Mouse (Mus musculus) forebrain, embryonic 16.5 days (tissue): Measurements from ENCODE around the gene Wwox. TPM values are rescaled to one million over a fixed set of nuclear protein-coding genes. Genes with fewer than 3 reads are reported as not detected.

ENCODE experiments used
- ATAC-seq: fragments of 200-750 bp; cut with Nextera tagmentation; 2 replicates; pipeline ENCODE4 v1.8.0; 2017; ENCODE audit warnings: mild to moderate bottlenecking, moderate library complexity
- H3K27ac ChIP-seq: fragments of 300-500 bp; sonication (generic); 2 replicates; pipeline ENCODE4 v1.5.1; 2014; ENCODE audit warnings: low read length, control low read depth
- H3K27me3 ChIP-seq: fragments of 300-500 bp; sonication (generic); replicated peaks from 2 replicates; pipeline ENCODE4 v1.6.1; 2014; ENCODE audit warnings: low read length; ENCODE audit not compliant: control insufficient read depth, insufficient read depth
- H3K36me3 ChIP-seq: fragments of 300-500 bp; sonication (generic); 2 replicates; pipeline ENCODE4 v1.6.1; 2014; ENCODE audit not compliant: control insufficient read depth, insufficient read depth
- H3K4me1 ChIP-seq: fragments of 300-500 bp; sonication (generic); replicated peaks from 2 replicates; pipeline ENCODE4 v1.6.1; 2014; ENCODE audit warnings: low read length; ENCODE audit not compliant: control insufficient read depth, insufficient read depth
- H3K4me2 ChIP-seq: fragments of 300-500 bp; sonication (generic); 2 replicates; pipeline ENCODE4 v1.6.1; 2014; ENCODE audit warnings: mild to moderate bottlenecking, low read length, control low read depth
- H3K4me3 ChIP-seq: fragments of 300-500 bp; sonication (generic); replicated peaks from 2 replicates; pipeline ENCODE4 v1.5.1; 2014; ENCODE audit warnings: mild to moderate bottlenecking, low read length, control low read depth
- H3K9ac ChIP-seq: fragments of 300-500 bp; sonication (generic); replicated peaks from 2 replicates; pipeline ENCODE4 v1.6.1; 2014; ENCODE audit warnings: low read depth, low read length, control low read depth
- H3K9me3 ChIP-seq: fragments of 300-500 bp; sonication (generic); 2 replicates; pipeline ENCODE4 v1.6.1; 2016; ENCODE audit warnings: low read length; ENCODE audit not compliant: control insufficient read depth
- WGBS: fragments of 180-500 bp; shearing (Covaris S2); extraction: QIAGEN DNeasy Blood & Tissue Kit; methylation state at CpG from one replicate; pipeline ENCODE4 v1.1.7; 2014; 5-methylcytosine and 5-hydroxymethylcytosine counted together
- polyA plus RNA-seq: library from polyadenylated mRNA; unstranded; fragments of >200 nt; fragmentation: Nextera tagmentation; extraction: Ambion mirVana; gene quantifications from 2 replicates; pipeline ENCODE4 v1.2.1, GENCODE M21; 2015

Wwox gene
- polyA plus RNA-seq, 1 experiment from 2014 or later: 11.4 TPM

GRCm38 (mm10) chr8:114568531-114569166, 129.2 kb downstream of the Wwox start:
- Histone ChIP-seq H3K36me3 (no peaks in the 10 kb centered on the region), H3K4me3 (no peak overlapping the region), H3K4me2 (no peak overlapping the region), H3K27me3 (no peaks in the 10 kb centered on the region), H3K27ac (no peak overlapping the region), H3K4me1 (no peaks in the 10 kb centered on the region), H3K9me3 (peaks cover 3% of the 10 kb centered on the region; the same call in 1 of the 2 replicates), H3K9ac (no peak overlapping the region)
- 84% methylated on average over 16 of the region's 16 CpGs for WGBS
- ATAC-seq: no peak

DNA sequence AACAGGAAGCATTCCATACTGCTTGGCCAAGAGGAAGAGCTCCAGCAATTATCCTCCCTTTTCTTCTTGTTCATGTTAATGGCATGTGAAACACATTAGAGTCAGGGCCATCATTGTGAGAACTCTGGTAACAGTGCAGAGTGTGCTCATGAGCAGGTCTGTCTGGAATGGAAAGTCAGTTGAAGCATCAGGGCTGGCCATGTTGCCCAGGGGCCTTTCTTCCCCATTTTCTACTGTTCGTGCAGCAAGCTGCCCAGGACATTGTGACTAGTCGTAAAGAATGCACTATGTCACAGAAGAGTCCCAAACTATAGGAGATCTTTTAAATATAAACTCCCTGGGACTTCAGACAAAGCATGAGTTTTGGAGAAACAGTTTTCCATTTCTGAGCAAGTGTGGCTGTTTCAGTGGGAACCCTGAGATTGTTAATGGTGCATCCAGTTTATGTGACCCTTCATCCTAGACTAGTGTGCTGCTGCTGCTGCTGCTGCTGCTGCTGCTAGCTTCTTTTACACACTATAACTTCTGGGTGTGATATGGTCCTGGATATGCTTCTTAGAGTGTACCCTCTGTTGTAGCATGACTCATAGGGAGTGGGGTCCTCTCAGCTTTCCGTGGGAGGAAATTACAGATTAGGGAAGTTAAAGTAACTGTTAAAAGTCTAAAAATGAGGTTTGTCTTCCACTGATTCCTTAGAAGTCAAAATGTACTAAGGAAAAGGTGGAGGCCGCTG, 133.7 kb downstream of the Wwox start:
- Histone ChIP-seq H3K36me3 (no peaks in the 10 kb centered on the region), H3K27me3 (no peaks in the 10 kb centered on the region), H3K9me3 (peaks cover 4% of the 10 kb centered on the region; the same call in 1 of the 2 replicates), H3K4me2 (no peak overlapping the region), H3K4me3 (no peak overlapping the region), H3K9ac (no peak overlapping the region), H3K4me1 (no peaks in the 10 kb centered on the region), H3K27ac (no peak overlapping the region)
- ATAC-seq: no peak
- WGBS: 86% methylated on average over 4 of the region's 4 CpGs

GRCm38 (mm10) chr8:114573747-114574093, 134.3 kb downstream of the Wwox start:
- no peak overlapping the region for H3K4me2 ChIP-seq
- 87% methylated on average over 8 of the region's 8 CpGs for WGBS
- H3K4me3 ChIP-seq: no peak overlapping the region
- no peaks in the 10 kb centered on the region for H3K36me3 ChIP-seq
- peaks cover 9% of the 10 kb centered on the region; the same call in 1 of the 2 replicates for H3K9me3 ChIP-seq
- no peak overlapping the region for H3K27ac ChIP-seq
- ATAC-seq: no peak
- no peaks in the 10 kb centered on the region for H3K27me3 ChIP-seq
- H3K4me1 ChIP-seq: no peaks in the 10 kb centered on the region
- no peak overlapping the region for H3K9ac ChIP-seq

DNA sequence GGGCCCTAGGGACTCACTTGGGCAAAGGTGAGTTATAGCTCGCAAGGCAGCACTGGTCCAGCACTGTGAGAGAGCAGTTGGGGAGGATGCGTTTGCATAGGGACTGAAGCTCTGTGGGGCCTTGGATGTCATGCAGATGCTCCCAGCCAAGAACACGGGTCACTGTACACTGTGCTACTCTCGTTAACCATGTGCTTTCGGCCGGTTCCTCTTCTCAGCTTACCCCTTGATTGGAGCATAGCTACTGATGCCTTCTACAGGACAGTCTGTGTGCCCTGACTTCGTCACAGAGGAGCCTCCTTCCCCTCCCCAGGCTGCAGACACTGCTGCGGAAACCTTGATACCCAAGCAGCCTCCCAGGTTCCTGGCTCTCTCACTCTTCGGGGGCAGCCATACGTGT, 139.8 kb downstream of the Wwox start:
- Histone ChIP-seq H3K9me3 (peaks cover 6% of the 10 kb centered on the region; the same call in 1 of the 2 replicates), H3K4me3 (no peak overlapping the region), H3K27ac (no peak overlapping the region), H3K36me3 (no peaks in the 10 kb centered on the region), H3K9ac (no peak overlapping the region), H3K4me1 (peaks cover 5% of the 10 kb centered on the region; the same call in 1 of the 2 replicates), H3K4me2 (no peak overlapping the region), H3K27me3 (no peaks in the 10 kb centered on the region)
- no peak for ATAC-seq
- WGBS: 85% methylated on average over 10 of the region's 10 CpGs

DNA sequence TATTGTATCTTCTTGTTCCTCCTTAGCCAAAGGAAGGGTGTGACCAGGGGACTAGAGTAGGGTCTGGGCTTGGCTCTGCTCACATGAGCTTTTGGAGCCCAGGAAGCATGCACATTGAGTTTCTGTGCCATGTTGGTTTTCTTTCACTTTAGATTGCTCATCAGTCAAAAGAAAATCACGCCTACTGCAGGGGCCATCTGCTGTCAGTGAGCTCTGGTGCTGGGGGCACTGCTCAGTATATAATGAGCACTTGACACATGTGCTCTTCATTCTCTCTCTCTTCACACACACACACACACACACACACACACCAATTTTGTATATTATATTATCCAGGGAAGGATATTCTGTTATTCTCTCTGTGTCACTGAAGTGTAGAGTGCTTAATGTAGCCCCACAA, 141.2 kb downstream of the Wwox start:
- ATAC-seq: peak; percentile 43; the same call in 1 of the 2 replicates
- Histone ChIP-seq H3K4me1 (peaks cover 5% of the 10 kb centered on the region; the same call in 1 of the 2 replicates), H3K36me3 (no peaks in the 10 kb centered on the region), H3K9me3 (peaks cover 6% of the 10 kb centered on the region; the same call in 1 of the 2 replicates), H3K9ac (no peak overlapping the region), H3K4me3 (no peak overlapping the region), H3K4me2 (no peak overlapping the region), H3K27ac (no peak overlapping the region), H3K27me3 (no peaks in the 10 kb centered on the region)
- 48% methylated on average over 1 of the region's 1 CpGs for WGBS

- no peak overlapping the region for H3K4me2 ChIP-seq
- H3K4me1 ChIP-seq: peaks cover 34% of the 10 kb centered on the region
- ATAC-seq: 0 out of 2 replicates have a peak, but pooled peaks have one; percentile 19
- no peak overlapping the region for H3K4me3 ChIP-seq
- H3K9ac ChIP-seq: no peak overlapping the region
- 39% methylated on average over 12 of the region's 12 CpGs for WGBS
- peaks cover 7% of the 10 kb centered on the region; the same call in 1 of the 2 replicates for H3K27me3 ChIP-seq
- no peaks in the 10 kb centered on the region for H3K9me3 ChIP-seq
- H3K27ac ChIP-seq: no peak overlapping the region
- no peaks in the 10 kb centered on the region for H3K36me3 ChIP-seq
Measured at GRCm38 (mm10) chr8:114590336-114590867, 150.9 kb downstream of the Wwox start.

DNA sequence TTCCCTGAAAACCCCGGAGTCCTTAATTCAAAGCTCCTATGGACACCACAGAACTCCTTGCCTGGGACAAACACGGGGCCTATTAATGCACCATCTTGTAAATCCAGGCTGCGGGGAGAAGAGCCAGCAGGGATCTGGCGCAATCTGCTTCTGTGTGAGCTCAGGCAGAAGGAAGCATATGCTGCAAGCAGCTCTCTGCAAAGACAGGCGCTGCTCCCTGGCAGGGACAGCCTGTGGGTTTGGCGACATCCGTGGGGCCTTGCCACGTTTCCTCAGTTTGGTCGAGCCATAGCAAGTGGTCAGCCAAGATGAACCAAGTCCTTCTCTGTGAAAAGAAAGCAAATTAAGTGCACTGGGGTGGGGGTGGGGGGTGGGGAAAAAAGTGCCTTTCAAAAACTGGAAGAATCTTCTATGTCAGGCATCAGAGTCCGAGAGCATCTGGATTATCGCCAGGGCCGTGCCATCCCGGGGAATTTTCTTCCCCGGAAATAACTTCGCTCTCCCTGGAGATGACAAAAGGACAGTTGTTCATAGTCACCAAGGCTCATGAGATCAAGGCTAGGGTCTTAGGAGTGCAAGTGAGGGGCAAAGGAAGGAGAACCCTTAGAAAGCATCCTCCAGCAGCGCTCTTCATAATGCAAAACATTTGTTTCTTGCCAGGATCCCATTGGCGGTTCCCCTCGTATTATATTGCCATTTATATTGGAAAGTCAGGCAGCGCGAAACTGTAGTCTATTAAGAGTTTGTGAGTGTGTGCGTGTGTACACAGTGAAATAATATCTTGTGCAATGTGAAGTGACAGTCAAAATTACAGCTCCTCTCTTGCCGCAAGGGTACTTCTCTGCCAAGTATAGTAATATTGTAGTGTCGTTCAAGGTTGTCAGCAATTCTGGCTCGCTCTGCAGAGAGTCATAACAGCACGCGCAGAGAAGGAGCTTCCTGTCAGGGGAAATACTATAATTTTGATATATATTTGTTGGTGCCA, 152.1 kb downstream of the Wwox start:
- H3K9ac ChIP-seq: no peak overlapping the region
- H3K27me3 ChIP-seq: peaks cover 7% of the 10 kb centered on the region; the same call in 1 of the 2 replicates
- H3K4me3 ChIP-seq: no peak overlapping the region
- peak overlapping the region; percentile 30 for H3K27ac ChIP-seq
- no peaks in the 10 kb centered on the region for H3K9me3 ChIP-seq
- H3K4me2 ChIP-seq: peak overlapping the region; percentile 42
- no peaks in the 10 kb centered on the region for H3K36me3 ChIP-seq
- WGBS: 20% methylated on average over 26 of the region's 26 CpGs
- H3K4me1 ChIP-seq: peaks cover 34% of the 10 kb centered on the region
- peak; percentile 92 for ATAC-seq

DNA sequence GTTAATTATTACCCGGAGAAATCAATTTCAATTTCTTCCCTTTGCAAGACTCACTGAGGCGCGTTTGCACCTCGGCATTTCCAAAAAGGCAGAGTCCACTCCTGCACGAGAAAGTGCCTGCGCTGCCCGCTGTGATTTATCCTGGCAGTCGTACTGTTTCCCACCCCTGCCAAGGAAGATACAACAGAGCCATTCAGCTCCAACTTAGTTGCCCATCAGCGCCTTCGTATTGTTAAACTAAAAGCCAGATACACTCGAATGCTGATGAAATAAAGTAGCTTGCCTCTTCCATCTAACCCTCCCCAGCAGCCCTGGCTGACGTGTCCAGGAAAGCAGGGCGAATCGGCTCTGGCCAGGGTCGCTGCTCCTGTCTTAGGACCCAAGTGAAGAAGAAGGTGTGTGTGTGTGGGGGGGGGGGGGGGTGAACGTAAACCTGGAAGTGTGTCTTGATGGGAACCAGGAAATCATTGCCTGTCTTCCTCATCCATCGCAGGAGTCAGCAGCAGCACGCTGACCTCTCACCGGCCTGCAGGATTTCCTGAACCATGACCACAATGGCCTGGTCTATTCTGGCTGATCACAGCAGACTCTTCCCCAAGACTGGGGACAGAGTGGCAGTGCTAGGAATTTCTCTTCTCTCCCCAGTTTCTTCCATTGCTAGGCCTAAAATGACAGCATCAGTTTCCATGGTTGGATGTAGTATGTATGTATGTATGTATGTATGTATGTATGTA, 154.1 kb downstream of the Wwox start:
- H3K27ac ChIP-seq: no peak overlapping the region
- WGBS: 19% methylated on average over 19 of the region's 19 CpGs
- no peak for ATAC-seq
- H3K36me3 ChIP-seq: no peaks in the 10 kb centered on the region
- H3K27me3 ChIP-seq: peaks cover 4% of the 10 kb centered on the region
- no peak overlapping the region for H3K4me3 ChIP-seq
- no peak overlapping the region for H3K9ac ChIP-seq
- H3K4me1 ChIP-seq: peaks cover 34% of the 10 kb centered on the region
- 0 out of 2 replicates have a peak overlapping the region, but pooled peaks have one; percentile 1 for H3K4me2 ChIP-seq
- H3K9me3 ChIP-seq: no peaks in the 10 kb centered on the region
